Mouse (Mus musculus) olfactory bulb, adult 2 months (tissue): Measurements from ENCODE around the gene Lrrc4c.

ENCODE experiments used
- CTCF ChIP-seq: fragments of 200-500 bp; IDR thresholded peaks from 2 replicates; pipeline ENCODE4 v1.5.1; 2012; ENCODE audit warnings: low read depth, mild to moderate bottlenecking, low read length, moderate library complexity; ENCODE audit not compliant: insufficient read depth
- POLR2A ChIP-seq: fragments of 200-500 bp; IDR thresholded peaks from 2 replicates; pipeline ENCODE4 v1.6.1; 2012; ENCODE audit warnings: mild to moderate bottlenecking, low read depth, low read length, moderate library complexity; ENCODE audit not compliant: insufficient read depth

GRCm38 (mm10) chr2:97497069-97497468, 1179.1 kb downstream of the Lrrc4c start:
- TF ChIP-seq CTCF: no peak
- TF ChIP-seq POLR2A: no peak
